Comparison of ENCODE assay signal across 14 mouse cellular contexts in genomic region chr4:127233416-127234125, GRCm38 (mm10). TPM values are rescaled to one million over a fixed set of nuclear protein-coding genes. Genes with fewer than 3 reads are reported as not detected.
DNase-seq lines count a peak whose midpoint lies in the region; ATAC-seq and TF ChIP-seq lines count a peak whose summit lies in the region.
"Had no signal": no experiment of that assay in that cellular context is flagged by ENCODE, and none has a peak within 500 bp of the region (broad histone marks: within the 10 kb centered on the region; RNA-seq: fewer than 3 reads in every experiment).

No protein-coding gene starts in this region.

- no peak overlapping the region for H3K27ac ChIP-seq in forebrain, embryonic 11.5 days (ENCODE audit: low read depth, low read length)
- H3K27ac ChIP-seq in forebrain, embryonic 10.5 days: no peak overlapping the region
- H3K27ac ChIP-seq in hindbrain, embryonic 16.5 days (ENCODE audit: low read depth, low read length): peak overlapping the region; percentile 75; the same call in 1 of the 2 replicates
- H3K27ac ChIP-seq: heart, adult 2 months had no signal

- TF ChIP-seq CTCF in E14TG2a.4 (conservative IDR thresholded peaks at IDR 0.05; ENCODE audit: low read length): no peak

- H3K9ac ChIP-seq in forebrain, embryonic 11.5 days (ENCODE audit: low read length): no peak overlapping the region
- no peak overlapping the region for H3K9ac ChIP-seq in hindbrain, embryonic 16.5 days (ENCODE audit: low read depth, low read length)
- H3K9ac ChIP-seq: liver, postnatal 0 days had no signal

- H3K4me3 ChIP-seq in forebrain, embryonic 11.5 days (ENCODE audit: low read depth, low read length): no peak overlapping the region
- H3K4me3 ChIP-seq in forebrain, embryonic 10.5 days: no peak overlapping the region
- peak overlapping the region; percentile 69 for H3K4me3 ChIP-seq in E14TG2a.4 (replicated peaks; ENCODE audit: low read length)
- no peak overlapping the region for H3K4me3 ChIP-seq in hindbrain, embryonic 16.5 days (ENCODE audit: low read length)
- H3K4me3 ChIP-seq: heart, adult 2 months had no signal

- no peak for DNase-seq in forebrain, embryonic 11.5 days (ENCODE audit: low spot score)
- no peak for DNase-seq in forebrain, embryonic 10.5 days (ENCODE audit: extremely low spot score, low spot score)
- DNase-seq in cerebellum, postnatal 14 days: peak; percentile 62 to 72
- DNase-seq in lung, postnatal 14 days: no peak
- no peak for DNase-seq in heart, adult 18-20 months
- DNase-seq in frontal cortex, postnatal 25 days (ENCODE audit: low spot score in 2 of 2): no peak
- DNase-seq: heart, adult 2 months; heart, postnatal 14 days; kidney, adult 8-10 months; liver, postnatal 0 days; right cerebral cortex, adult 18-20 months; thymus, adult 18-20 months had no signal

- H3K36me3 ChIP-seq in forebrain, embryonic 11.5 days (ENCODE audit: control insufficient read depth, insufficient read depth, low read length): no peaks in the 10 kb centered on the region
- no peaks in the 10 kb centered on the region for H3K36me3 ChIP-seq in forebrain, embryonic 10.5 days (replicated peaks)
- H3K36me3 ChIP-seq in E14TG2a.4 (ENCODE audit: insufficient read depth, low read length): peaks cover 63% of the 10 kb centered on the region
- H3K36me3 ChIP-seq in hindbrain, embryonic 16.5 days (ENCODE audit: control insufficient read depth, insufficient read depth, low read length): 0 out of 2 replicates have a peak, but pooled peaks cover 4% of the 10 kb centered on the region

- WGBS in forebrain, embryonic 11.5 days: 89% methylated on average over 40 of the region's 40 CpGs
- 89% methylated on average over 40 of the region's 40 CpGs for WGBS in forebrain, embryonic 10.5 days
- WGBS in hindbrain, embryonic 16.5 days: 86% methylated on average over 39 of the region's 40 CpGs

- H3K27me3 ChIP-seq in forebrain, embryonic 11.5 days (ENCODE audit: control insufficient read depth, insufficient read depth, low read length): peaks cover 5% of the 10 kb centered on the region; the same call in 1 of the 2 replicates
- peaks cover 56% of the 10 kb centered on the region for H3K27me3 ChIP-seq in forebrain, embryonic 10.5 days (ENCODE audit: poor library complexity, severe bottlenecking)
- 0 out of 2 replicates have a peak, but pooled peaks cover 4% of the 10 kb centered on the region for H3K27me3 ChIP-seq in E14TG2a.4 (ENCODE audit: insufficient read depth, low read length)
- H3K27me3 ChIP-seq in hindbrain, embryonic 16.5 days (replicated peaks; ENCODE audit: control insufficient read depth, insufficient read depth, low read length): no peaks in the 10 kb centered on the region

- 0 out of 2 replicates have a peak, but pooled peaks have one; percentile 12 for ATAC-seq in forebrain, embryonic 11.5 days (replicated peaks; ENCODE audit: low FRiP score)
- no peak for ATAC-seq in hindbrain, embryonic 16.5 days
- ATAC-seq: liver, postnatal 0 days had no signal

- peaks cover 16% of the 10 kb centered on the region; the same call in 1 of the 2 replicates for H3K4me1 ChIP-seq in forebrain, embryonic 11.5 days (replicated peaks; ENCODE audit: control insufficient read depth, insufficient read depth, low read length)
- peaks cover 40% of the 10 kb centered on the region for H3K4me1 ChIP-seq in forebrain, embryonic 10.5 days
- peaks cover 81% of the 10 kb centered on the region for H3K4me1 ChIP-seq in E14TG2a.4 (replicated peaks; ENCODE audit: low read depth, low read length)
- peaks cover 30% of the 10 kb centered on the region for H3K4me1 ChIP-seq in hindbrain, embryonic 16.5 days (ENCODE audit: control insufficient read depth, insufficient read depth, low read depth, low read length)

- no peaks in the 10 kb centered on the region for H3K9me3 ChIP-seq in forebrain, embryonic 11.5 days (ENCODE audit: control insufficient read depth, low read length)
- no peaks in the 10 kb centered on the region for H3K9me3 ChIP-seq in forebrain, embryonic 10.5 days
- no peaks in the 10 kb centered on the region for H3K9me3 ChIP-seq in E14TG2a.4 (ENCODE audit: low read length)
- no peaks in the 10 kb centered on the region for H3K9me3 ChIP-seq in hindbrain, embryonic 16.5 days (ENCODE audit: control insufficient read depth, low read length)

- no peak overlapping the region for H3K4me2 ChIP-seq in forebrain, embryonic 11.5 days (ENCODE audit: low read depth, low read length, severe bottlenecking)
- no peak overlapping the region for H3K4me2 ChIP-seq in hindbrain, embryonic 16.5 days (ENCODE audit: low read length)

RNA-seq across cellular contexts. Expression of gene Smim12, which starts 10.0 kb away (rescaled TPM):
- polyA plus RNA-seq in forebrain, embryonic 11.5 days (2014; fragmentation: Nextera tagmentation; extraction: Ambion mirVana): 53.3 and 54.5 TPM in 2 replicates
- polyA plus RNA-seq in forebrain, embryonic 10.5 days (2016; fragmentation: Nextera tagmentation; extraction: Ambion mirVana): 78.0 and 79.1 TPM in 2 replicates
- polyA plus RNA-seq in hindbrain, embryonic 16.5 days (2015; fragmentation: Nextera tagmentation; extraction: Ambion mirVana): 61.4 and 61.6 TPM in 2 replicates
- total RNA-seq in heart, adult 18-20 months (2021): 10 to 100 TPM; 54.9 to 61.9 TPM

Comparison
In these comparisons a context has a peak if more than half of its experiments do, and no peak if none do; other contexts are left out.
1. DNase-seq: peak in cerebellum, postnatal 14 days (2 of 2); none in forebrain, embryonic 11.5 days (single experiment), forebrain, embryonic 10.5 days (single experiment), lung, postnatal 14 days (single experiment), heart, adult 18-20 months (0 of 2) and frontal cortex, postnatal 25 days (0 of 2).